Mouse (Mus musculus) frontal cortex, postnatal 10 days (tissue): ENCODE results near the gene Myl4.
"Not testable (repeated sequence)": the region's sequence is repeated elsewhere in the genome, so short reads cannot be mapped to it uniquely, and the experiment has no call there.

Experiments
- DNase-seq, 2 experiments: peaks; one replicate each; pipeline ENCODE4 v3.0.0; 2022; ENCODE audit warnings: low spot score in 2 of 2, mixed read lengths in 1 of 2

The Myl4 gene

GRCm38 (mm10) chr11:104550406-104550974 lies at the start of gene Myl4, which contains the start of gene Cdc27:
Myl4 (plus strand) TSS chr11:104550663.
Cdc27 (minus strand) TSS chr11:104550620.
- peak; percentile 97 to 100 for DNase-seq

DNA sequence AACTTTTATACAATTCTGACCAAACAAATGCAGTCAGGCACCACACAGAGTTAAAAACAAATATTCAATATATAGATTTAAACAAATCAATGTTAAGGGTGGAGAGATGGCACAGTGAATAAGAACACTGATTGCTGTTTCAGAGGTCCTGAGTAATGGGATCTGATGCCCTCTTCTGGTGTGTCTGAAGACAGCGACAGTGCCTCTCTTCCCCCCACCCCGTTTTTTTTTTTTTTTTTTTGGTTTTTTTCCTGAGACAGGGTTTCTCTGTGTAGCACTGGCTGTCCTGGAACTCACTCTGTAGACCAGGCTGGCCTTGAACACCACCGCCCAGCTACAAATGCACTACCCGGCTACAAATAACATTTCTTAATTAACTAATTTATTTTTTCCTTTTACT lies 42.0 kb upstream of the Myl4 start:
- DNase-seq, result no peak

DNA sequence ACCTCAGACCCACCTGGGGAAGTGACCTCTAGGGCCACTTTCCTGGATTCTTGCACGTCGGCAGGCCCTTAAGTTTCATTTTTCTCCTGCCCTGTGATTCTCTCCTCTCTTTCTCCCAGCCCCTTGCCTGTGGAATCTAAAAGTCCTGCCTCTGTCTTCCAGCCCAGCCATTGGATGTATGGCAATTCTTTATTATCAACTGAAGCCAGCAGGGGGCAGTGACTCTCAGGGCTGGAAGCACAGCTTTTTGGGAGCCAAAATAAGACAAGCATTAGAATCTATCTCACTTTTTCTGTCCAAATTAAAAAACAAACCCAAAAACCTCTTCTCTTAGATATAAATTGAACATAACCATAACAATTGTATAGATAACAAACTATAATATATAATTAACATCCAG lies 39.9 kb upstream of the Myl4 start:
- no peak for DNase-seq

GRCm38 (mm10) chr11:104512436-104512835 lies 38.0 kb upstream of the Myl4 start:
- DNase-seq, result no peak

DNA sequence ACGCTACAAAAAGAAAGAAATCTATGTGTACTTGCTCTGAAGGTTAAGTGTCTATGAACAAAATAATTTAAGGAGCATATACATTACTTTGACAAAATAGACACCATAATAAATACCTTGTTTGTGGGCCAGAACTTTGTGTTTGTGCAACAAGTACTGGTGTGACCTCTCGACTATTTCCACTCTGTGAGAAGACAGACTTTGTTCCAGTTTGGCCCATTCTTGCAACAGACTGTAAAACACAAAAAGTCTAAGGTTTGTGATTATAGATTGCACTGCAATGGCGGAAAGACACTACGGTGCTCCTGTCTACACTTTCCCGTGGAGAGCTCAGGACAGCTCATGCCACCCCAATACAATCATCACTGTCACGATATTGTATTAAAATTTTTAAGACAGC lies 24.5 kb upstream of the Myl4 start:
- no peak for DNase-seq

- no peak for DNase-seq
These were observed 13.6 kb upstream of the Myl4 start for GRCm38 (mm10) chr11:104536843-104537242.

DNA sequence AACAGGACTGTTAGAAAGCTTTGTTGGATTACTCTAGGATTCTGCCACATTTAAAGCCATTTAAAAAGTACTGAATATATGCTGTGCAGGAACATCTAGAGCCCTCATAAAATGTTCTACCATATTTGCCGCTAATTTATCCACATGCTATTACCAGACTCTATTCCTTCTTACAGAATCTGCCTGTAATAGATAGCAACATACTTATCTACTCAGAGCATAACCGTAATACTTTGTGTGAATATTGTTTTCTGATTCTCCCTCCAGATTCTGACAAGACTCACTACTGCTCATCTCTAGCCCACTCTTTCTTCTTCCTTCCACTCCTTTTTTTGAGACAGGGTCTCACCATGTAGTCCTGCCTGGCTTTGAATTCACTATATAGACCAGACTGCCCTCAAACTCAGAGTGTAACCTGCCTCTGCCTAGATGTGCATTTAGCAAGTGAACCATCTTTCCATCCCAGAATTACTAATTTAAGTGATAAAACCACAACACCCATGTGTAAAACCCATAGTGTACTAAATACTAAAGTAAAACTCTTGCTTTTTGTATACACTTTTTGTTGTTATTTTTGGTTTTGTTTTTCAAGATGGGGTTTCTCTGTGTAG lies 12.4 kb upstream of the Myl4 start:
- DNase-seq, result no peak

DNA sequence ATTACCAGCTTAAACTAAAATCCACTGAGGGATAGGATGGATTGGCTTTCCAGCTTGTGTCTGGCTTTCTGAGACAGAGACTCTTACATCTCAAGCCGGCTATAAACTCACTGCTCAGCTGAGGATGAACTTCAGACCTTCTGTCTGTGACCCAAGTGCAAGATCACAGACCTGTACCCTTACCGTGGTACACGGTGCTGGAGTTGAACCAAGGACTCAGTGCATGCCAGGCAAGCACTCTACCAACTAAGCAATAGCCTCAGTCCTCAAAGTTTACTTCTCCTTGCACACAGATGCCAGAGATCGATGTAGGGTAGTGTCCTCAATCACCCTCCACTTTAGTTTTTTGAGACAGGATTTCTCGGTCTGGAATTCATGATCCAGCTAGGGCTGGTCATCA lies 10.7 kb upstream of the Myl4 start:
- no peak for DNase-seq

GRCm38 (mm10) chr11:104543337-104543736 lies 7.1 kb upstream of the Myl4 start:
- not testable (repeated sequence) for DNase-seq

GRCm38 (mm10) chr11:104544507-104544906 lies 6.0 kb upstream of the Myl4 start:
- DNase-seq, result no peak

DNA sequence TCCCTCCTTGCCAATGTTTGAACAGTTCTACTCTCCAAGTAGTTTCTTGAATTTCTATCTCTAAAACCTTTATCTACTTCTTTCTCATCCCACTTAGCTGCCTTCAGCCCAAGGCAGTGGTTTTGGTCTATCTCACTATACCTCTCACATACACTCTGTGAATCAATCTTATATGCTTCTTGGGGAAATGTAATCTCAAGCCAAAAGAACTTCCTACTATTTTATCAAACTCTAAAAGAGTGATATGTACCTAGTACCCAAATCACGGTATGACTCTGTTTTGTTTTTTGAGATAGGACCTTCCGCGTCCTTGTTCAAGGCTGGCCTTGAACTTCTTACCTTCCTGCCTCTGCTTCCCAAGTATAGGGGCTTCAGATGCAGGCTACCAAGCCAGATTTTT lies 3.0 kb upstream of the Myl4 start:
- no peak for DNase-seq

GRCm38 (mm10) chr11:104549438-104550405 lies 741 bp upstream of the Myl4 start:
- DNase-seq, result no peak

DNA sequence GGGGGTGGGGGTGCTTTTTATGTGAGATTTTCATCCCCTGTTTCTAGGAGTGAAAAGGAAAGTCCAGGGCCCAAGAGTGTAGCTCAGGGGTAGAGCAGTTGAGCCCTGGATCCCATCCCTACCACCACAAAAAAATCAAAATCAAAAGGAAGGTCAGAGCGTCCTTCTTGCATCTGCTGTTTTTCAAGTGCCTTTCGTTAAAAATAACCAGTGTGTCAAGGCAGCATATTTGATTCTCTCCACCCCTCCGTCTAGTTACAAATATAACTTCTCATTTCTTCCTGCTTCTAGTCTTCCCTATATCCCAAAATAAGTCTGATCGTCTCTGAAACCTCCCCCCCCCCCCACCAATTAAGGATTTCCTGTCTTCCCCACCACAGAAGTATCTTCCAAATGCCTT lies 7.6 kb downstream of the Myl4 start:
- no peak for DNase-seq

DNA sequence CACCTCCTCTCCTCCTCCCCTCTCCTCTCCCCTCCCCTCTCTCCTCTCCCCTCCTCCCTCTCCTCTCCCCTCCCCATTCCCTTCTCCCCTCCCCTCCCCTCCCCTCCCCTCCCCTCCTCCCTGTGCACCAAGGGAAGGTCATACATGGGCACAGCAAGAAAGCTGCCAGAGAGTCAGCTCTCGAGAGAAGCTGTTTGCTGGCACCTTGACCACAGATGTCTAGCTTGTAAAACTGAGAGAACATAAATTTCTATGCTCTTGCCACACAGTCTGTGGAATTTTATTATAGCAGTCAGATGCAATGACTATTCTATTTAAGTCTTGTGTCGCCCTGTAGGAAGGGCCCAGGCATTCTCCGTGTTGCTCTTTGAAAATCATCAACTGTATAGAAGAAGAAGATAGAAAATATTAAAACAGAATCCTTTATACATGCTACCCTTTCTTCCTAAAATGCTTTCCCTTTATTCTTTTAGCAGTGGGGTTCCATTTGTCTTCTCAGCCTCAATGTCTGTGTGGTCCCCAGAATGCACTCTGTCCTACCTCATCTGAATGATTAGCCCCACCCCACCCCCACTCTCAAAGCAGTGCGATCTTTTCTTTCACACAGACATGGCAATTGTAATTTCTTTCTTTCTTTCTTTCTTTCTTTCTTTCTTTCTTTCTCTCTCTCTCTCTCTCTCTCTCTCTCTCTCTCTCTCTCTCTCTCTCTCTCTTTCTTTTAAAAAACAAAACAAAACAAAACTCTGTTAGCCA lies 8.4 kb downstream of the Myl4 start:
- DNase-seq, result no peak

DNA sequence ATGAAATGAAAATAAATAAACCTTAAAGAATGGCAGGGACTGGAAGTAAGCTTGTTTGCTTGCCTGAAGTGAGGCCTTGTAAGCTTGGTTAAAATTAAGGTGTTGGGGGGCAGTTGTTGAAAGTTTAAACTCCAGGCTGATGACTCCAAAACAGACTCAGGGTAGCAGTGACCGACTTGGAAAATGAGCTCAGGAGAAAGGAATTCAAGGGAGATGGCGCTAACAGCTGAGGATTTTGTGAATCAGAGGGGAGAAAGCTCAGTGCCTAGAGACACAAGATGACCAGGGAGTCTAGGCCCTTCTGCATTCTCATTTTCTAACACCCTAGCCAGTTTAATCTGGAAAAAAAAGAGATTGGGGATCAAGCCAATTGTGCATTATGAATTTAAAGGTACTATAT lies 10.5 kb downstream of the Myl4 start:
- DNase-seq, result no peak

- DNase-seq, result no peak
These were observed 13.0 kb downstream of the Myl4 start for GRCm38 (mm10) chr11:104563496-104563895.

DNA sequence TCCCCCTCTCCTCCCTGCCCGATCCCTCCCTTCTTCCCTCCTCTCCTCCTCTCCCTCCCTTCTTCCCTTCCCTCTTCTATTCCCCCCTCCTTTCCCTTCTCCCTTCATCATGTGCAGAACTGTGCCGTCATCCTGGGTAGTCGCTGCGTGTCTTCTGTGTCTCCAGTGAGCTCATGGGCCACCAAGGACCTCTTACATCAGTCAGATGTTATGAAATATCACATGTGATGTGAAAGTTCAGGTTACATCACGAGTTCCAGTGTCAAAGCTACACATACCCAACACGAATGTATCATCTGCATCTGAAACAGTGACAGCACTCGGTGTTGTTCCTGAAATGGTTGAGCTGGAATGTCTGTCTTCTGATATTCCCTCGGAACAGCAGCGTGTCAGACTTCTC lies 14.7 kb downstream of the Myl4 start:
- no peak for DNase-seq

GRCm38 (mm10) chr11:104566097-104566496 lies 15.6 kb downstream of the Myl4 start:
- no peak for DNase-seq

DNA sequence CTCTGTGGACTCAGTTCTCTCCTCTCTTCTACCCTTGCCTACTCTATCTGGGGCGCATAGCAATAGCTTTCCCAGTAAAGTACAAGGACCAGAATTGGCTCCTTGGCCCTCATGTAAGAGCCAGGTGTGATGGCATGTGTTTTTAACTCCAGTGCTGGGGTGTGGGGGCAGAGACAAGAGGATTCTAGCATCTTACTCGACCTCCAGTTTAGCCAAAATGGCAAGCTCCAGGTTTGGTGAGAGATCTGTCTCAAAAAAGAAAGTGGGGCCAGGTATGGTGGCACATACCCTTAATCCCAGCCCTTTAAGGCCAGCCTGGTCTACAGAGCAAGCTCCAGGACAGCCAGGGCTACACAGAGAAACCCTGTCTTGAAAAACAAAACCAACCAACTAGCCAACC lies 16.3 kb downstream of the Myl4 start:
- no peak for DNase-seq

DNA sequence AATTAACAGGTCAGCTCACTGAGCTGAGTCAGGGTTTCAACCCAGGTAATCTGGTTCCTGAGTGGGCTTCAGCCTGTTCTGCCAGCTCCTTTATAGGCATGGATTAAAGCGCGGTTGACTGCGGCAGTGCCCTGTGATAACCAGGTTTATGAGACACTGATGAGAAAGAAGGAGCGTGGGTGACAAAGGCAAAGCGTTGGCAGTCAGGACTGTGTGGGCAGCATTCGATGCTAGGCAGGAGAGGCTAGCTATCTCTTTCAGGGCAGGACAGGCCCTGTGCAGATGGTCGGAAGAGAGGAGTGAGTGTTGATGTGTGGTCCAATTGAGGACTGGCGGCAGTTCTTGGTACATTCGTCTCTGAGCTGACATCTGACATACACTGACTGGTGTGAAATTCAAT lies 17.3 kb downstream of the Myl4 start:
- no peak for DNase-seq

- no peak for DNase-seq
These were observed 17.9 kb downstream of the Myl4 start for GRCm38 (mm10) chr11:104568326-104568725.

DNA sequence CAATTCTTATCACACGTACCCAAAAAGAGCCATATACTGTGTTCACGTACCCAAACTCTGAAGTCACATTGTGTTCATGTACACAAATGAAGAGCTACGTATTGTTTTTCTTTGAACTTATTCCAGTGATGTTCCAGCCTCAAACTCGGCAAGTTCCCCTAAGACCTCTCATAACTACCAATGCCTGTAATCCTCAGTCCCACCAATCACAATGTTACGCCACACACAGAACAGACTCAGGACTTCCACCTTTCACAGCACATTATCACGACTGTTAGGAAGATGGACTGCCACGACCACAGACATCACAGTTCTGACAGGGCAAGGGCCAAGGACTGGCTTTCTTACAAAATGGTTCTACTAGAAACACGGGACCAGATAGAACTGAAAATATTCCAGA lies 20.1 kb downstream of the Myl4 start:
- not testable (repeated sequence) for DNase-seq
